Mouse (Mus musculus) MEL (cell line): ENCODE results near the gene Rbfox3. TPM values are rescaled to one million over a fixed set of nuclear protein-coding genes. Genes with fewer than 3 reads are reported as not detected.

Experiments
- DNase-seq: peaks from one replicate; pipeline ENCODE4 v3.0.0; 2011; ENCODE audit warnings: low read depth, low spot score
- H3K27ac ChIP-seq: 2 replicates; pipeline ENCODE4 v1.5.1; 2012; ENCODE audit warnings: low read depth, mild to moderate bottlenecking, control low read depth, low read length, moderate library complexity; ENCODE audit not compliant: control insufficient read depth
- H3K27me3 ChIP-seq, 2 experiments: fragments of 150-350 bp in 1 of 2; sonication (generic) in 1 of 2; 2 replicates each; pipeline ENCODE4 v1.6.1; 2012; ENCODE audit warnings: low read length in 2 of 2, mild to moderate bottlenecking in 2 of 2, improper control_type of control experiment in 1 of 2, moderate library complexity in 1 of 2; ENCODE audit not compliant: insufficient read depth in 2 of 2, control insufficient read depth in 1 of 2
- H3K36me3 ChIP-seq, 2 experiments: 2 replicates each; pipeline ENCODE4 v1.6.1; 2012 to 2014; ENCODE audit warnings: low read length in 2 of 2, improper control_type of control experiment in 1 of 2, inconsistent platforms in 1 of 2, mild to moderate bottlenecking in 1 of 2; ENCODE audit not compliant: insufficient read depth in 2 of 2, control insufficient read depth in 1 of 2
- H3K4me1 ChIP-seq, 2 experiments: fragments of 150-350 bp in 1 of 2; sonication (generic) in 1 of 2; 2 replicates each; pipeline ENCODE4 v1.6.1; 2012; ENCODE audit warnings: low read length in 2 of 2, improper control_type of control experiment in 1 of 2, mild to moderate bottlenecking in 1 of 2; ENCODE audit not compliant: insufficient read depth in 2 of 2, control insufficient read depth in 1 of 2
- H3K4me3 ChIP-seq, 2 experiments: fragments of 150-350 bp in 1 of 2; sonication (generic) in 1 of 2; 2 replicates each; pipeline ENCODE4 v1.5.1; 2012; ENCODE audit warnings: low read depth in 2 of 2, low read length in 2 of 2, mild to moderate bottlenecking in 2 of 2, moderate library complexity in 2 of 2, control low read depth in 1 of 2, improper control_type of control experiment in 1 of 2; ENCODE audit not compliant: control insufficient read depth in 1 of 2, insufficient read depth in 1 of 2
- H3K79me2 ChIP-seq: 2 replicates; pipeline ENCODE4 v1.6.1; 2012; ENCODE audit warnings: mild to moderate bottlenecking, low read length, moderate library complexity; ENCODE audit not compliant: control insufficient read depth, poor library complexity, insufficient read depth
- H3K9ac ChIP-seq: 2 replicates; pipeline ENCODE4 v1.6.1; 2012; ENCODE audit warnings: low read depth, mild to moderate bottlenecking, control low read depth, low read length, moderate library complexity; ENCODE audit not compliant: control insufficient read depth, poor library complexity, severe bottlenecking
- H3K9me3 ChIP-seq: fragments of 150-350 bp; sonication (generic); replicated peaks from 2 replicates; pipeline ENCODE4 v1.6.1; 2012; ENCODE audit warnings: mild to moderate bottlenecking, low read length, improper control_type of control experiment, moderate library complexity; ENCODE audit not compliant: insufficient read depth
- BHLHE40 ChIP-seq: IDR thresholded peaks from 2 replicates; pipeline ENCODE4 v1.6.1; 2012; ENCODE audit warnings: low read depth, mild to moderate bottlenecking, inconsistent platforms, low read length, improper control_type of control experiment, borderline replicate concordance
- CHD2 ChIP-seq: IDR thresholded peaks from 2 replicates; pipeline ENCODE4 v1.6.1; 2011; ENCODE audit warnings: low read length, improper control_type of control experiment
- CTCF ChIP-seq, 3 experiments: IDR thresholded peaks in 2 of 3; conservative IDR thresholded peaks in 1 of 3; 2 replicates each; pipeline ENCODE4 v1.5.1; 2011 to 2012; ENCODE audit warnings: low read length in 3 of 3, low read depth in 2 of 3, mild to moderate bottlenecking in 2 of 3, improper control_type of control experiment in 1 of 3, inconsistent platforms in 1 of 3, mixed read lengths in 1 of 3, moderate library complexity in 1 of 3; ENCODE audit not compliant: control insufficient read depth in 1 of 3, insufficient read depth in 1 of 3, poor library complexity in 1 of 3, severe bottlenecking in 1 of 3
- ETS1 ChIP-seq: IDR thresholded peaks from 2 replicates; pipeline ENCODE4 v1.6.1; 2012; ENCODE audit warnings: low read depth, mild to moderate bottlenecking, inconsistent platforms, low read length, improper control_type of control experiment, moderate library complexity
- GABPA ChIP-seq: IDR thresholded peaks from 2 replicates; pipeline ENCODE4 v1.6.1; 2012; ENCODE audit warnings: low read depth, mild to moderate bottlenecking, inconsistent platforms, low read length, improper control_type of control experiment, moderate library complexity
- HCFC1 ChIP-seq: IDR thresholded peaks from 2 replicates; pipeline ENCODE4 v1.6.1; 2012; ENCODE audit warnings: low read depth, mild to moderate bottlenecking, inconsistent platforms, low read length, improper control_type of control experiment, moderate library complexity
- MAFK ChIP-seq: IDR thresholded peaks from 2 replicates; pipeline ENCODE4 v1.6.1; 2011; ENCODE audit warnings: low read depth, mild to moderate bottlenecking, low read length, improper control_type of control experiment, borderline replicate concordance
- MAX ChIP-seq: IDR thresholded peaks from 2 replicates; pipeline ENCODE4 v1.6.1; 2011; ENCODE audit warnings: low read length, improper control_type of control experiment
- MEF2A ChIP-seq: IDR thresholded peaks from 2 replicates; pipeline ENCODE4 v1.6.1; 2014; ENCODE audit warnings: low read depth, mild to moderate bottlenecking, inconsistent platforms, low read length, improper control_type of control experiment; ENCODE audit not compliant: poor library complexity, insufficient replicate concordance, severe bottlenecking; ENCODE audit errors: extremely low read depth
- MXI1 ChIP-seq: IDR thresholded peaks from 2 replicates; pipeline ENCODE4 v1.6.1; 2011; ENCODE audit warnings: mild to moderate bottlenecking, low read depth, low read length, improper control_type of control experiment
- MYB ChIP-seq: IDR thresholded peaks from 2 replicates; pipeline ENCODE4 v1.6.1; 2011; ENCODE audit warnings: mild to moderate bottlenecking, low read depth, low read length, improper control_type of control experiment
- MYC ChIP-seq: IDR thresholded peaks from 2 replicates; pipeline ENCODE4 v1.6.1; 2011; ENCODE audit warnings: low read depth, mild to moderate bottlenecking, low read length, improper control_type of control experiment, moderate library complexity
- NELFE ChIP-seq: IDR thresholded peaks from 2 replicates; pipeline ENCODE4 v1.6.1; 2011; ENCODE audit warnings: low read depth, low read length, improper control_type of control experiment
- POLR2A ChIP-seq, 2 experiments: IDR thresholded peaks; 2 replicates each; pipeline ENCODE4 v1.6.1; 2011 to 2012; ENCODE audit warnings: low read length in 2 of 2, mild to moderate bottlenecking in 2 of 2, control low read depth in 1 of 2, improper control_type of control experiment in 1 of 2, low read depth in 1 of 2, moderate library complexity in 1 of 2; ENCODE audit not compliant: control insufficient read depth in 1 of 2, insufficient read depth in 1 of 2, poor library complexity in 1 of 2
- POLR2AphosphoS5 ChIP-seq: IDR thresholded peaks from 2 replicates; pipeline ENCODE4 v1.6.1; 2012; ENCODE audit warnings: low read depth, borderline replicate concordance, mild to moderate bottlenecking, inconsistent platforms, low read length, moderate library complexity, mixed read lengths
- RAD21 ChIP-seq: IDR thresholded peaks from 2 replicates; pipeline ENCODE4 v1.6.1; 2011; ENCODE audit warnings: mild to moderate bottlenecking, low read depth, low read length, improper control_type of control experiment
- RCOR1 ChIP-seq: IDR thresholded peaks from 2 replicates; pipeline ENCODE4 v1.6.1; 2012; ENCODE audit warnings: low read depth, mild to moderate bottlenecking, inconsistent platforms, low read length, improper control_type of control experiment
- TAL1 ChIP-seq: IDR thresholded peaks from 2 replicates; pipeline ENCODE4 v1.6.1; 2012; ENCODE audit warnings: mild to moderate bottlenecking, inconsistent platforms, low read length, moderate library complexity, mixed read lengths
- TCF12 ChIP-seq: IDR thresholded peaks from 2 replicates; pipeline ENCODE4 v1.6.1; 2014; ENCODE audit warnings: low read depth, mild to moderate bottlenecking, inconsistent platforms, low read length, improper control_type of control experiment, moderate library complexity
- UBTF ChIP-seq: IDR thresholded peaks from 2 replicates; pipeline ENCODE4 v1.6.1; 2012; ENCODE audit warnings: low read depth, mild to moderate bottlenecking, inconsistent platforms, low read length, improper control_type of control experiment, moderate library complexity, borderline replicate concordance; ENCODE audit not compliant: insufficient read depth
- ZMIZ1 ChIP-seq: IDR thresholded peaks from 2 replicates; pipeline ENCODE4 v1.6.1; 2012; ENCODE audit warnings: low read depth, mild to moderate bottlenecking, inconsistent platforms, low read length, improper control_type of control experiment, moderate library complexity
- polyA plus RNA-seq, 2 experiments: library from polyadenylated mRNA; stranded (reverse) in 1 of 2; unstranded in 1 of 2; fragments of >175 nt in 1 of 2; fragments of >200 nt in 1 of 2; gene quantifications; 2 replicates each; pipeline versions ENCODE4 v1.2.1 to v1.2.4; 2012; ENCODE audit warnings: low replicate concordance in 2 of 2, low read depth in 1 of 2; ENCODE audit not compliant: insufficient read length in 2 of 2, insufficient read depth in 1 of 2, missing spikeins in 1 of 2
- total RNA-seq: library from RNA; depleted of rRNA; stranded (reverse); fragments of 300-350 nt; gene quantifications from 2 replicates; pipeline ENCODE4 v1.2.3, GENCODE M21; 2012

Gene Rbfox3
- total and polyA plus RNA-seq, 3 experiments: not detected

- H3K9ac ChIP-seq: no peak overlapping the region
- no peaks in the 10 kb centered on the region for H3K27me3 ChIP-seq
- TF ChIP-seq BHLHE40 (no peak), POLR2A (IDR thresholded peaks at IDR 0.05; ENCODE audit: control insufficient read depth in 1 of 2, insufficient read depth in 1 of 2, low read depth in 1 of 2, low read length in 2 of 2, poor library complexity in 1 of 2) (no peak), NELFE (no peak), GABPA (no peak), CHD2 (no peak), UBTF (no peak), POLR2AphosphoS5 (no peak), MYC (no peak), MAFK (no peak)
- H3K36me3 ChIP-seq: no peaks in the 10 kb centered on the region
- H3K9me3 ChIP-seq: no peaks in the 10 kb centered on the region
- H3K4me3 ChIP-seq: no peak overlapping the region
- no peaks in the 10 kb centered on the region for H3K4me1 ChIP-seq
- DNase-seq: no peak
- H3K79me2 ChIP-seq: no peaks in the 10 kb centered on the region
- no peak overlapping the region for H3K27ac ChIP-seq
These were observed 386.3 kb downstream of the Rbfox3 start for GRCm38 (mm10) chr11:118525059-118525458.

GRCm38 (mm10) chr11:118523496-118524145 is 387.8 kb downstream of the Rbfox3 start:
- no peak overlapping the region for H3K27ac ChIP-seq
- H3K4me3 ChIP-seq: no peak overlapping the region
- H3K36me3 ChIP-seq: no peaks in the 10 kb centered on the region
- H3K27me3 ChIP-seq: no peaks in the 10 kb centered on the region
- no peak overlapping the region for H3K9ac ChIP-seq
- H3K79me2 ChIP-seq: no peaks in the 10 kb centered on the region
- no peak for DNase-seq
- no peaks in the 10 kb centered on the region for H3K9me3 ChIP-seq
- TF ChIP-seq POLR2AphosphoS5: no peak
- no peak for TF ChIP-seq CTCF (IDR thresholded peaks at IDR 0.05 in 2 of 3, conservative IDR thresholded peaks at IDR 0.05 in 1 of 3; ENCODE audit: control insufficient read depth in 1 of 3, insufficient read depth in 1 of 3, low read depth in 2 of 3, low read length in 3 of 3, poor library complexity in 1 of 3, severe bottlenecking in 1 of 3)
- TF ChIP-seq ETS1: no peak
- no peak for TF ChIP-seq RAD21
- TF ChIP-seq NELFE: no peak
- TF ChIP-seq MAFK: no peak
- no peak for TF ChIP-seq MAX
- no peak for TF ChIP-seq TCF12
- no peak for TF ChIP-seq HCFC1
- no peak for TF ChIP-seq MEF2A
- no peak for TF ChIP-seq TAL1
- no peak for TF ChIP-seq CHD2
- no peak for TF ChIP-seq MXI1
- no peak for TF ChIP-seq MYB
- TF ChIP-seq ZMIZ1: no peak
- no peak for TF ChIP-seq RCOR1
- H3K4me1 ChIP-seq: no peaks in the 10 kb centered on the region
